Mouse (Mus musculus) forelimb bud, embryonic 11.5 days (tissue): ENCODE measurements around the gene Sox2.
A peak's percentile ranks its signal among the peaks of the same experiment; 100 is the strongest.

Source experiments
- DNase-seq: peaks from one replicate; pipeline ENCODE4 v3.0.0-alpha.2; 2012; ENCODE audit warnings: low read depth, low spot score

The Sox2 gene

GRCm38 (mm10) chr3:34660542-34661290, 10.5 kb downstream of the Sox2 start:
- no peak for DNase-seq

GRCm38 (mm10) chr3:34661341-34662007, 11.3 kb downstream of the Sox2 start:
- no peak for DNase-seq

- no peak for DNase-seq
Observed at GRCm38 (mm10) chr3:34662008-34662711, 12.0 kb downstream of the Sox2 start.

GRCm38 (mm10) chr3:34662712-34663655, 12.8 kb downstream of the Sox2 start:
- no peak for DNase-seq

GRCm38 (mm10) chr3:34663701-34664635, 13.8 kb downstream of the Sox2 start:
- no peak for DNase-seq

GRCm38 (mm10) chr3:34664636-34665531, 14.7 kb downstream of the Sox2 start:
- DNase-seq = no peak

GRCm38 (mm10) chr3:34665751-34666665, 15.8 kb downstream of the Sox2 start:
- no peak for DNase-seq

- DNase-seq = no peak
Observed at GRCm38 (mm10) chr3:34667180-34667579, 17.0 kb downstream of the Sox2 start.

- no peak for DNase-seq
Observed at GRCm38 (mm10) chr3:34667881-34668817, 17.9 kb downstream of the Sox2 start.

GRCm38 (mm10) chr3:34671024-34671660, 20.9 kb downstream of the Sox2 start:
- no peak for DNase-seq

GRCm38 (mm10) chr3:34678840-34679239, 28.6 kb downstream of the Sox2 start:
- no peak for DNase-seq

- DNase-seq = no peak
Observed at GRCm38 (mm10) chr3:34679439-34679838, 29.2 kb downstream of the Sox2 start.

GRCm38 (mm10) chr3:34679921-34680320, 29.7 kb downstream of the Sox2 start:
- DNase-seq = no peak

- no peak for DNase-seq
Observed at GRCm38 (mm10) chr3:34688072-34688471, 37.9 kb downstream of the Sox2 start.

- peak; percentile 43 for DNase-seq
Observed at GRCm38 (mm10) chr3:34691703-34692393, 41.6 kb downstream of the Sox2 start.

GRCm38 (mm10) chr3:34692394-34692745, 42.2 kb downstream of the Sox2 start:
- no peak for DNase-seq
